Mouse (Mus musculus): ENCODE measurements around the gene Gpatch1. TPM values are rescaled to one million over a fixed set of nuclear protein-coding genes. Genes with fewer than 3 reads are reported as not detected.

Gpatch1 gene
- polyA plus RNA-seq (2011; ENCODE audit: insufficient read depth, insufficient read length, low read depth, missing spikeins), result 12.5 and 12.7 TPM in 2 replicates

DNA sequence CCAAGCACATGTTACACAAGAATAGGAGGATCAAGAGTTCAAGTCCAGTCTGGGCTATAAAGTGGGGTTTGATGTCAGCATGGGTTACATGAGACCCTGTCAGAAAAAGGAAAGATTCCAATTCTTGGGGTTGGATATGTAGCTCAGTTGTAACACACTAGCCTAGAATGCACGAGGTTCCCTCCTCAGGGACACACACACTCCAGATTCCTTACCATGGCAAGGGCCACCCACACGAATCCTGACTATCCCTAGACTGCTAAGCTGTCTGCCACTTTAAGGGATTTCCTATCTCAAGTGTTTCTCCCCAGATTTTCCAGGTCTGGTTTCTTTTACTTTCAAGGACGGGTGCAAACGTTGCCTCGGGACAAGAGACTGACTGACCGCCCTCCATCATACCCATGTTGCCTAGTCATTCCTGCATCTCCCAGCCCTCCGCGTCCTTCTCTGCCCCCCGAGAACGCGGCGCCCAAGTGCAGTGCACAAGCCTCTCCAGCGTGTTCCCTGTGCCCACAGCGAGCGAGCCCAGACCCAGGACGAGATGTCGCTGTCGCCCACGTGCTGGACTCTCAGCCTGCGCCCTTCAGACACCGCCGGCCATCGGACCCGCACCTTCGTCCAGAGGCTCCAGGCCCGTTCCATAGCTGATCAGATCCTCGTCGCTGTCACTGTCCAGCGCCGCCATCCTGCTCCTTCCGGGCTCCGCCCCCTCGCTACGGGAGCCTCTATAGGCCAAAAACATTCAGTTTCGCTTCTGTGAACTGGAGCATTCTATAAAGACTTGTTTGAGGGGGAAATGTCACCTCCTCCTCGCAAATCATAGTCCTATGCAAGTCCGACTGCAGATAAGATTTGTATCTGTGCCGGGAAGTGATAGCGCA lies at the start of gene Gpatch1:
Gene Gpatch1 (minus strand): TSS at position 712 of the 881 bp plus-strand sequence.
- Histone ChIP-seq H3K4me3 (ENCODE audit: low read depth, low read length) (peak within 1 kb of the TSS; percentile 96), H3K36me3 (ENCODE audit: control insufficient read depth, insufficient read depth, low read length, poor library complexity, severe bottlenecking) (no peaks in the 10 kb centered on the region), H3K4me1 (ENCODE audit: control insufficient read depth, insufficient read depth, low read length) (peaks cover 2% of the 10 kb centered on the region), H3K9me3 (replicated peaks; ENCODE audit: control insufficient read depth, insufficient read depth, low read length, poor library complexity, severe bottlenecking) (no peaks in the 10 kb centered on the region), H3K27ac (ENCODE audit: insufficient read depth, low read length) (no peak within 1 kb of the TSS), H3K27me3 (ENCODE audit: control insufficient read depth, insufficient read depth, low read length, poor library complexity, severe bottlenecking) (no peaks in the 10 kb centered on the region), H3K9ac (ENCODE audit: low read depth, poor library complexity, severe bottlenecking) (peak within 1 kb of the TSS; percentile 40)
- TF ChIP-seq CTCF (IDR thresholded peaks at IDR 0.05; ENCODE audit: low read depth, low read length) (no peak), EP300 (IDR thresholded peaks at IDR 0.05; ENCODE audit: insufficient read depth, low read depth, low read length) (0 out of 2 replicates have a peak, but pooled peaks have one; percentile 46)

DNA sequence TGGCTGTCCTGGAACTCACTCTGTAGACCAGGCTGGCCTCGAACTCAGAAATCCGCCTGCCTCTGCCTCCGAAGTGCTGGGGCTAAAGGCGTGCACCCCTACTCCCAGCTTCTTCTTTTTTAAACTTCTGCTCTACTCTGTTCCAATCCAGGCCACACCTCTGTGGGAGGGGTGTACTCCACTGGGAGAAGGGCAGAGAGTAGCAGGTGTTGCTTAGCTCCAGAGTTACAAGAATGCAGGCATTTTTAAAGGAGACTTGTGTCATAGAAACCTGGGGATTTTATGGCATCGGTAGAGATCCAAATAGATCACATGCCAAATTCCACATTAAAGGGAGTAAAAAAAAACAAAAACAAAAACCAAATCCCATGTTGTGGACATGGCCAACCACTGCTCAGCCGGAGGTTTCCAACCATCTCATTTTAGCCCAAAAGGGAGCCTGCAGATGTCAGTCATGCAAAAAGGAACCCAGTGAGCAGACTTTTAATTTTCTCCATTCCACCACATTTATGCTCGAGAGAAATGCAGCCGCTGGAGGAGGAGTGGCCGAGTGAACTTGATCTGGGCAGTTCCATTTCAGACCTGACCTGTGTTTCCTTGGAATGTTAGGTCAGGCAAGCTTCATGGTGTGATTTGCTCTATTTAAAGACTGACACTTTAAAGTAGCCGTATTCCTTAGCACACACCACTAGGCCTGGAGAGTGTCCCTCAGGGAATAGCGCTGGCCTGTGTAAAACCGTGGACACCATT lies 47.1 kb upstream of the Gpatch1 start:
- TF ChIP-seq CTCF (IDR thresholded peaks at IDR 0.05; ENCODE audit: low read depth, low read length) (no peak), POLR2A (IDR thresholded peaks at IDR 0.05; ENCODE audit: insufficient read depth, low read length) (no peak), EP300 (IDR thresholded peaks at IDR 0.05; ENCODE audit: insufficient read depth, low read depth, low read length) (no peak)
- Histone ChIP-seq H3K9ac (ENCODE audit: low read depth, poor library complexity, severe bottlenecking) (no peak overlapping the region), H3K36me3 (ENCODE audit: control insufficient read depth, insufficient read depth, low read length, poor library complexity, severe bottlenecking) (no peaks in the 10 kb centered on the region), H3K9me3 (replicated peaks; ENCODE audit: control insufficient read depth, insufficient read depth, low read length, poor library complexity, severe bottlenecking) (no peaks in the 10 kb centered on the region), H3K4me1 (ENCODE audit: control insufficient read depth, insufficient read depth, low read length) (peaks cover 6% of the 10 kb centered on the region), H3K27ac (ENCODE audit: insufficient read depth, low read length) (no peak overlapping the region), H3K27me3 (ENCODE audit: control insufficient read depth, insufficient read depth, low read length, poor library complexity, severe bottlenecking) (no peaks in the 10 kb centered on the region), H3K4me3 (ENCODE audit: low read depth, low read length) (no peak overlapping the region)

- H3K9ac ChIP-seq (ENCODE audit: low read depth, poor library complexity, severe bottlenecking), result no peak overlapping the region
- TF ChIP-seq EP300 (IDR thresholded peaks at IDR 0.05; ENCODE audit: insufficient read depth, low read depth, low read length) (0 out of 2 replicates have a peak, but pooled peaks have one; percentile 29), CTCF (IDR thresholded peaks at IDR 0.05; ENCODE audit: low read depth, low read length) (no peak)
- peaks cover 8% of the 10 kb centered on the region for H3K4me1 ChIP-seq (ENCODE audit: control insufficient read depth, insufficient read depth, low read length)
- H3K9me3 ChIP-seq (replicated peaks; ENCODE audit: control insufficient read depth, insufficient read depth, low read length, poor library complexity, severe bottlenecking), result no peaks in the 10 kb centered on the region
- no peaks in the 10 kb centered on the region for H3K27me3 ChIP-seq (ENCODE audit: control insufficient read depth, insufficient read depth, low read length, poor library complexity, severe bottlenecking)
- H3K4me3 ChIP-seq (ENCODE audit: low read depth, low read length), result no peak overlapping the region
- no peaks in the 10 kb centered on the region for H3K36me3 ChIP-seq (ENCODE audit: control insufficient read depth, insufficient read depth, low read length, poor library complexity, severe bottlenecking)
- H3K27ac ChIP-seq (ENCODE audit: insufficient read depth, low read length), result no peak overlapping the region
Observed at GRCm38 (mm10) chr7:35362868-35363267, 44.6 kb upstream of the Gpatch1 start.

- Histone ChIP-seq H3K36me3 (ENCODE audit: control insufficient read depth, insufficient read depth, low read length, poor library complexity, severe bottlenecking) (no peaks in the 10 kb centered on the region), H3K4me1 (ENCODE audit: control insufficient read depth, insufficient read depth, low read length) (peaks cover 8% of the 10 kb centered on the region), H3K27ac (ENCODE audit: insufficient read depth, low read length) (0 out of 2 replicates have a peak overlapping the region, but pooled peaks have one; percentile 2), H3K9ac (ENCODE audit: low read depth, poor library complexity, severe bottlenecking) (no peak overlapping the region), H3K4me3 (ENCODE audit: low read depth, low read length) (no peak overlapping the region), H3K9me3 (replicated peaks; ENCODE audit: control insufficient read depth, insufficient read depth, low read length, poor library complexity, severe bottlenecking) (no peaks in the 10 kb centered on the region), H3K27me3 (ENCODE audit: control insufficient read depth, insufficient read depth, low read length, poor library complexity, severe bottlenecking) (no peaks in the 10 kb centered on the region)
- TF ChIP-seq POLR2A (IDR thresholded peaks at IDR 0.05; ENCODE audit: insufficient read depth, low read length) (no peak), EP300 (IDR thresholded peaks at IDR 0.05; ENCODE audit: insufficient read depth, low read depth, low read length) (no peak)
Observed at GRCm38 (mm10) chr7:35362253-35362652, 44.0 kb upstream of the Gpatch1 start.

GRCm38 (mm10) chr7:35357621-35358020 lies 39.4 kb upstream of the Gpatch1 start:
- no peaks in the 10 kb centered on the region for H3K9me3 ChIP-seq (replicated peaks; ENCODE audit: control insufficient read depth, insufficient read depth, low read length, poor library complexity, severe bottlenecking)
- no peaks in the 10 kb centered on the region for H3K36me3 ChIP-seq (ENCODE audit: control insufficient read depth, insufficient read depth, low read length, poor library complexity, severe bottlenecking)
- H3K4me1 ChIP-seq (ENCODE audit: control insufficient read depth, insufficient read depth, low read length), result peaks cover 8% of the 10 kb centered on the region
- no peak overlapping the region for H3K27ac ChIP-seq (ENCODE audit: insufficient read depth, low read length)
- H3K9ac ChIP-seq (ENCODE audit: low read depth, poor library complexity, severe bottlenecking), result no peak overlapping the region
- H3K4me3 ChIP-seq (ENCODE audit: low read depth, low read length), result no peak overlapping the region
- H3K27me3 ChIP-seq (ENCODE audit: control insufficient read depth, insufficient read depth, low read length, poor library complexity, severe bottlenecking), result no peaks in the 10 kb centered on the region
- no peak for TF ChIP-seq EP300 (IDR thresholded peaks at IDR 0.05; ENCODE audit: insufficient read depth, low read depth, low read length)
- TF ChIP-seq POLR2A (IDR thresholded peaks at IDR 0.05; ENCODE audit: insufficient read depth, low read length), result no peak
- no peak for TF ChIP-seq CTCF (IDR thresholded peaks at IDR 0.05; ENCODE audit: low read depth, low read length)

Data from ES-Bruce4 (cell line).